Mouse (Mus musculus) intestine, postnatal 0 days (tissue): ENCODE measurements at regions not wholly inside any gene's neighbourhood (a gene's known extent, or its start where the extent isn't known, plus 50 kb on each side); places are given as distances from the start of the nearest gene placed in this dataset.

Source experiments
- ATAC-seq: fragments of 200-750 bp; cut with Nextera tagmentation; 2 replicates; pipeline ENCODE4 v1.8.0; 2017; ENCODE audit warnings: mild to moderate bottlenecking, moderate TSS enrichment, moderate library complexity
- H3K27ac ChIP-seq: fragments of 300-500 bp; sonication (generic); 2 replicates; pipeline ENCODE4 v1.5.1; 2014; ENCODE audit warnings: mild to moderate bottlenecking, low read depth, low read length, moderate library complexity
- H3K27me3 ChIP-seq: fragments of 300-500 bp; sonication (generic); replicated peaks from 2 replicates; pipeline ENCODE4 v1.6.1; 2014; ENCODE audit warnings: low read length, mixed read lengths; ENCODE audit not compliant: control insufficient read depth, insufficient read depth
- H3K36me3 ChIP-seq: fragments of 300-500 bp; sonication (generic); 2 replicates; pipeline ENCODE4 v1.6.1; 2014; ENCODE audit warnings: mild to moderate bottlenecking, moderate library complexity; ENCODE audit not compliant: control insufficient read depth, insufficient read depth
- H3K4me1 ChIP-seq: fragments of 300-500 bp; sonication (generic); replicated peaks from 2 replicates; pipeline ENCODE4 v1.6.1; 2014; ENCODE audit warnings: antibody characterized with exemption, low read length, mixed read lengths; ENCODE audit not compliant: control insufficient read depth, insufficient read depth
- H3K4me2 ChIP-seq: fragments of 300-500 bp; sonication (generic); replicated peaks from 2 replicates; pipeline ENCODE4 v1.6.1; 2014; ENCODE audit warnings: low read depth, mild to moderate bottlenecking, moderate library complexity
- H3K4me3 ChIP-seq: fragments of 300-500 bp; sonication (generic); 2 replicates; pipeline ENCODE4 v1.5.1; 2014; ENCODE audit warnings: low read depth, low read length
- H3K9ac ChIP-seq: fragments of 300-500 bp; sonication (generic); 2 replicates; pipeline ENCODE4 v1.6.1; 2014; ENCODE audit warnings: mild to moderate bottlenecking, low read depth, low read length
- H3K9me3 ChIP-seq: fragments of 300-500 bp; sonication (generic); 2 replicates; pipeline ENCODE4 v1.6.1; 2016; ENCODE audit warnings: mixed run types; ENCODE audit not compliant: control insufficient read depth
- CTCF ChIP-seq: sonication (generic); IDR thresholded peaks from 2 replicates; pipeline ENCODE4 v1.5.1; 2016; ENCODE audit warnings: low read depth, mild to moderate bottlenecking, control low read depth, antibody characterized with exemption, moderate library complexity
- WGBS: fragments of 180-500 bp; shearing (Covaris S2); extraction: QIAGEN DNeasy Blood & Tissue Kit; methylation state at CpG from one replicate; pipeline ENCODE4 v1.1.7; 2014; 5-methylcytosine and 5-hydroxymethylcytosine counted together

- no peak for TF ChIP-seq CTCF
- no peaks in the 10 kb centered on the region for H3K36me3 ChIP-seq
- H3K9ac ChIP-seq = no peak overlapping the region
- H3K27me3 ChIP-seq = no peaks in the 10 kb centered on the region
- H3K9me3 ChIP-seq = no peaks in the 10 kb centered on the region
- WGBS = 90% methylated on average over 1 of the region's 1 CpGs
- no peak overlapping the region for H3K27ac ChIP-seq
- no peaks in the 10 kb centered on the region for H3K4me1 ChIP-seq
- no peak for ATAC-seq
- no peak overlapping the region for H3K4me3 ChIP-seq
- H3K4me2 ChIP-seq = no peak overlapping the region
These were observed 350.2 kb upstream of the Rack1 start for GRCm38 (mm10) chr11:48449883-48450282.

GRCm38 (mm10) chr11:48442534-48443254 lies 357.4 kb upstream of the Rack1 start:
- no peaks in the 10 kb centered on the region for H3K27me3 ChIP-seq
- ATAC-seq = no peak
- TF ChIP-seq CTCF = no peak
- H3K4me2 ChIP-seq = no peak overlapping the region
- no peaks in the 10 kb centered on the region for H3K4me1 ChIP-seq
- H3K9ac ChIP-seq = no peak overlapping the region
- H3K27ac ChIP-seq = no peak overlapping the region
- no peaks in the 10 kb centered on the region for H3K9me3 ChIP-seq
- H3K36me3 ChIP-seq = no peaks in the 10 kb centered on the region
- 27% methylated on average over 5 of the region's 5 CpGs for WGBS
- H3K4me3 ChIP-seq = no peak overlapping the region

GRCm38 (mm10) chr11:48436712-48437111 lies 363.4 kb upstream of the Rack1 start:
- H3K4me3 ChIP-seq = no peak overlapping the region
- no peak for ATAC-seq
- no peaks in the 10 kb centered on the region for H3K4me1 ChIP-seq
- TF ChIP-seq CTCF = no peak
- H3K27ac ChIP-seq = no peak overlapping the region
- no peak overlapping the region for H3K9ac ChIP-seq
- H3K27me3 ChIP-seq = no peaks in the 10 kb centered on the region
- no peak overlapping the region for H3K4me2 ChIP-seq
- H3K36me3 ChIP-seq = no peaks in the 10 kb centered on the region
- H3K9me3 ChIP-seq = no peaks in the 10 kb centered on the region
- WGBS = 76% methylated on average over 3 of the region's 3 CpGs

- H3K9me3 ChIP-seq = no peaks in the 10 kb centered on the region
These were observed 368.8 kb upstream of the Rack1 start for GRCm38 (mm10) chr11:48431316-48431715.

GRCm38 (mm10) chr11:48427423-48427822 lies 372.7 kb upstream of the Rack1 start:
- H3K9ac ChIP-seq = no peak overlapping the region
- no peak overlapping the region for H3K4me3 ChIP-seq
- no peaks in the 10 kb centered on the region for H3K4me1 ChIP-seq
- H3K36me3 ChIP-seq = no peaks in the 10 kb centered on the region
- H3K4me2 ChIP-seq = no peak overlapping the region
- H3K9me3 ChIP-seq = no peaks in the 10 kb centered on the region
- no peak for TF ChIP-seq CTCF
- WGBS = 56% methylated on average over 2 of the region's 2 CpGs
- no peaks in the 10 kb centered on the region for H3K27me3 ChIP-seq
- ATAC-seq = no peak
- no peak overlapping the region for H3K27ac ChIP-seq

More at GRCm38 (mm10) chr11:48431316-48431715, 368.8 kb upstream of the Rack1 start:
- Histone ChIP-seq H3K4me3 (no peak overlapping the region), H3K4me1 (no peaks in the 10 kb centered on the region), H3K27me3 (no peaks in the 10 kb centered on the region), H3K4me2 (no peak overlapping the region), H3K36me3 (no peaks in the 10 kb centered on the region), H3K9ac (no peak overlapping the region), H3K27ac (no peak overlapping the region)
- TF ChIP-seq CTCF = no peak
- no peak for ATAC-seq

- H3K4me3 ChIP-seq = no peak overlapping the region
- no peak overlapping the region for H3K9ac ChIP-seq
- H3K4me1 ChIP-seq = no peaks in the 10 kb centered on the region
- no peaks in the 10 kb centered on the region for H3K9me3 ChIP-seq
- no peak for TF ChIP-seq CTCF
- no peak overlapping the region for H3K4me2 ChIP-seq
- no peak for ATAC-seq
- no peak overlapping the region for H3K27ac ChIP-seq
- no peaks in the 10 kb centered on the region for H3K27me3 ChIP-seq
- 59% methylated on average over 1 of the region's 1 CpGs for WGBS
- no peaks in the 10 kb centered on the region for H3K36me3 ChIP-seq
These were observed 373.7 kb upstream of the Rack1 start for GRCm38 (mm10) chr11:48426446-48426845.
